Mouse (Mus musculus) heart, adult 8-10 months (tissue): ENCODE results near the gene Olfr483. TPM values are rescaled to one million over a fixed set of nuclear protein-coding genes. Genes with fewer than 3 reads are reported as not detected.

ENCODE experiments used
- DNase-seq: peaks from one replicate; pipeline ENCODE4 v3.0.0; 2022; ENCODE audit warnings: low spot score
- total RNA-seq, 4 experiments: library from RNA; stranded (reverse); gene quantifications; 2 replicates each; pipeline ENCODE4 v1.2.4; 2022

Olfr483 gene
- not detected for total RNA-seq

GRCm38 (mm10) chr7:108100549-108100948 is at the start of gene Olfr483:
Olfr483 (plus strand) TSS chr7:108100849.
- no peak for DNase-seq

GRCm38 (mm10) chr7:108067246-108067645 is 33.4 kb upstream of the Olfr483 start, which contains the start of gene Olfr480:
Olfr480 (minus strand) TSS chr7:108067346.
- DNase-seq, result no peak

- DNase-seq, result no peak
These were observed 21.1 kb upstream of the Olfr483 start, which contains the start of gene Olfr481 for GRCm38 (mm10) chr7:108079555-108079954. Olfr481 (plus strand) TSS chr7:108079855.

GRCm38 (mm10) chr7:108097486-108097885 is 3.2 kb upstream of the Olfr483 start, which contains the start of gene Olfr482:
Olfr482 (minus strand) TSS chr7:108097586.
- no peak for DNase-seq

- DNase-seq, result no peak
These were observed 20.0 kb downstream of the Olfr483 start for GRCm38 (mm10) chr7:108120681-108121080.

- no peak for DNase-seq
These were observed 20.8 kb downstream of the Olfr483 start for GRCm38 (mm10) chr7:108121416-108121815.

- no peak for DNase-seq
These were observed 26.7 kb downstream of the Olfr483 start, which contains the start of gene Olfr484 for GRCm38 (mm10) chr7:108127349-108127748. Olfr484 (minus strand) TSS chr7:108127449.

Other genes starting within 250 kb of the Olfr483 start
- not detected for gene Olfr472, start 202.9 kb upstream of the Olfr483 start, total RNA-seq
- not detected for gene Olfr473, start 170.4 kb upstream of the Olfr483 start, total RNA-seq
- not detected for gene Olfr474, start 146.2 kb upstream of the Olfr483 start, total RNA-seq
- gene Olfr476, start 136.0 kb upstream of the Olfr483 start, total RNA-seq, result not detected
- gene Olfr477, start 114.2 kb upstream of the Olfr483 start, total RNA-seq, result under 1 TPM in 1 of 4 experiments, not detected in 3; 0.09 TPM
- gene Olfr478, start 66.9 kb upstream of the Olfr483 start, total RNA-seq, result not detected
- not detected for gene Olfr479, start 50.2 kb upstream of the Olfr483 start, total RNA-seq
- gene Olfr480, start 33.5 kb upstream of the Olfr483 start, total RNA-seq, result not detected
- not detected for gene Olfr481, start 21.0 kb upstream of the Olfr483 start, total RNA-seq
- gene Olfr482, start 3.3 kb upstream of the Olfr483 start, total RNA-seq, result under 1 TPM; 0.43 to 0.90 (median 0.77) TPM
- gene Olfr484, start 26.6 kb downstream of the Olfr483 start, total RNA-seq, result not detected
- gene Olfr485, start 59.0 kb downstream of the Olfr483 start, total RNA-seq, result not detected
- gene Olfr486, start 71.9 kb downstream of the Olfr483 start, total RNA-seq, result not detected
- gene Olfr487, start 113.8 kb downstream of the Olfr483 start, total RNA-seq, result not detected
- not detected for gene Olfr488, start 157.5 kb downstream of the Olfr483 start, total RNA-seq
- gene Olfr490, start 188.1 kb downstream of the Olfr483 start, total RNA-seq, result not detected
- not detected for gene Olfr491, start 212.6 kb downstream of the Olfr483 start, total RNA-seq
- not detected for gene Olfr492, start 222.8 kb downstream of the Olfr483 start, total RNA-seq
- gene Olfr493, start 246.1 kb downstream of the Olfr483 start, total RNA-seq, result not detected